Mouse (Mus musculus) kidney, embryonic 16.5 days (tissue): ENCODE data around the gene Hcrtr1. TPM values are rescaled to one million over a fixed set of nuclear protein-coding genes. Genes with fewer than 3 reads are reported as not detected.

Experiments used
- ATAC-seq: fragments of 200-750 bp; cut with Nextera tagmentation; 2 replicates; pipeline ENCODE4 v1.8.0; 2017; ENCODE audit warnings: moderate TSS enrichment; ENCODE audit not compliant: low FRiP score, low TSS enrichment
- H3K27ac ChIP-seq: fragments of 300-500 bp; sonication (generic); 2 replicates; pipeline ENCODE4 v1.5.1; 2014; ENCODE audit warnings: low read length
- H3K27me3 ChIP-seq: fragments of 300-500 bp; sonication (generic); 2 replicates; pipeline ENCODE4 v1.6.1; 2014; ENCODE audit warnings: low read length, control low read depth, mixed read lengths; ENCODE audit not compliant: insufficient read depth
- H3K36me3 ChIP-seq: fragments of 300-500 bp; sonication (generic); 2 replicates; pipeline ENCODE4 v1.6.1; 2014; ENCODE audit warnings: low read length, control low read depth, mixed read lengths; ENCODE audit not compliant: insufficient read depth
- H3K4me1 ChIP-seq: fragments of 300-500 bp; sonication (generic); 2 replicates; pipeline ENCODE4 v1.6.1; 2014; ENCODE audit warnings: low read length, control low read depth, mixed read lengths; ENCODE audit not compliant: insufficient read depth
- H3K4me2 ChIP-seq: fragments of 300-500 bp; sonication (generic); replicated peaks from 2 replicates; pipeline ENCODE4 v1.6.1; 2014; ENCODE audit warnings: low read depth, low read length
- H3K4me3 ChIP-seq: fragments of 300-500 bp; sonication (generic); 2 replicates; pipeline ENCODE4 v1.5.1; 2014; ENCODE audit warnings: mild to moderate bottlenecking, low read length
- H3K9ac ChIP-seq: fragments of 300-500 bp; sonication (generic); replicated peaks from 2 replicates; pipeline ENCODE4 v1.6.1; 2014; ENCODE audit warnings: low read length
- H3K9me3 ChIP-seq: fragments of 300-500 bp; sonication (generic); 2 replicates; pipeline ENCODE4 v1.6.1; 2016; ENCODE audit warnings: low read length, control low read depth
- WGBS: fragments of 180-500 bp; shearing (Covaris S2); extraction: QIAGEN DNeasy Blood & Tissue Kit; methylation state at CpG from one replicate; pipeline ENCODE4 v1.1.7; 2014; 5-methylcytosine and 5-hydroxymethylcytosine counted together
- polyA plus RNA-seq: library from polyadenylated mRNA; unstranded; fragments of >200 nt; fragmentation: Nextera tagmentation; extraction: Ambion mirVana; gene quantifications from 2 replicates; pipeline ENCODE4 v1.2.1, GENCODE M21; 2015

Gene Hcrtr1
- polyA plus RNA-seq, 1 experiment from 2014 or later = 0.19 TPM

GRCm38 (mm10) chr4:130130082-130130481 is 9.1 kb downstream of the Hcrtr1 start:
- H3K27ac ChIP-seq = peak overlapping the region; percentile 61
- H3K9me3 ChIP-seq = no peaks in the 10 kb centered on the region
- 67% methylated on average over 10 of the region's 10 CpGs for whole genome bisulfite sequencing
- H3K4me3 ChIP-seq = no peak overlapping the region
- 0 out of 2 replicates have a peak, but pooled peaks have one; percentile 20 for ATAC-seq
- no peak overlapping the region for H3K9ac ChIP-seq
- peaks cover 11% of the 10 kb centered on the region; the same call in 1 of the 2 replicates for H3K4me1 ChIP-seq
- peaks cover 25% of the 10 kb centered on the region for H3K36me3 ChIP-seq
- no peaks in the 10 kb centered on the region for H3K27me3 ChIP-seq
- no peak overlapping the region for H3K4me2 ChIP-seq

- no peak for ATAC-seq
- no peak overlapping the region for H3K4me3 ChIP-seq
- H3K27me3 ChIP-seq = no peaks in the 10 kb centered on the region
- no peak overlapping the region for H3K27ac ChIP-seq
- no peak overlapping the region for H3K9ac ChIP-seq
- no peaks in the 10 kb centered on the region for H3K9me3 ChIP-seq
- 92% methylated on average over 5 of the region's 5 CpGs for WGBS
- H3K4me2 ChIP-seq = no peak overlapping the region
- peaks cover 35% of the 10 kb centered on the region for H3K36me3 ChIP-seq
- H3K4me1 ChIP-seq = peaks cover 7% of the 10 kb centered on the region; the same call in 1 of the 2 replicates
Observed at GRCm38 (mm10) chr4:130128907-130129306, 10.3 kb downstream of the Hcrtr1 start.

GRCm38 (mm10) chr4:130125935-130126334 is 13.2 kb downstream of the Hcrtr1 start:
- ATAC-seq = no peak
- Histone ChIP-seq H3K9me3 (no peaks in the 10 kb centered on the region), H3K36me3 (peaks cover 52% of the 10 kb centered on the region), H3K27ac (no peak overlapping the region), H3K27me3 (no peaks in the 10 kb centered on the region), H3K4me3 (no peak overlapping the region), H3K9ac (no peak overlapping the region), H3K4me2 (no peak overlapping the region), H3K4me1 (peaks cover 7% of the 10 kb centered on the region; the same call in 1 of the 2 replicates)
- 67% methylated on average over 5 of the region's 5 CpGs for WGBS

GRCm38 (mm10) chr4:130125164-130125563 is 14.0 kb downstream of the Hcrtr1 start:
- Histone ChIP-seq H3K27me3 (no peaks in the 10 kb centered on the region), H3K9me3 (no peaks in the 10 kb centered on the region), H3K4me3 (no peak overlapping the region), H3K4me2 (no peak overlapping the region), H3K36me3 (peaks cover 52% of the 10 kb centered on the region), H3K9ac (no peak overlapping the region), H3K27ac (no peak overlapping the region), H3K4me1 (no peaks in the 10 kb centered on the region)
- no peak for ATAC-seq
- WGBS = 83% methylated on average over 6 of the region's 6 CpGs

- H3K4me1 ChIP-seq = no peaks in the 10 kb centered on the region
- H3K27ac ChIP-seq = no peak overlapping the region
- H3K4me2 ChIP-seq = no peak overlapping the region
- WGBS = 91% methylated on average over 4 of the region's 4 CpGs
- no peaks in the 10 kb centered on the region for H3K9me3 ChIP-seq
- H3K27me3 ChIP-seq = no peaks in the 10 kb centered on the region
- ATAC-seq = no peak
- peaks cover 52% of the 10 kb centered on the region for H3K36me3 ChIP-seq
- no peak overlapping the region for H3K4me3 ChIP-seq
- H3K9ac ChIP-seq = no peak overlapping the region
Observed at GRCm38 (mm10) chr4:130124110-130124509, 15.0 kb downstream of the Hcrtr1 start.

- H3K27me3 ChIP-seq = no peaks in the 10 kb centered on the region
- H3K27ac ChIP-seq = no peak overlapping the region
- ATAC-seq = no peak; the same call in 1 of the 2 replicates
- H3K9me3 ChIP-seq = no peaks in the 10 kb centered on the region
- no peak overlapping the region for H3K4me2 ChIP-seq
- H3K4me1 ChIP-seq = no peaks in the 10 kb centered on the region
- 82% methylated on average over 5 of the region's 5 CpGs for WGBS
- peaks cover 52% of the 10 kb centered on the region for H3K36me3 ChIP-seq
- no peak overlapping the region for H3K4me3 ChIP-seq
- H3K9ac ChIP-seq = no peak overlapping the region
Observed at GRCm38 (mm10) chr4:130123020-130123419, 16.1 kb downstream of the Hcrtr1 start.

GRCm38 (mm10) chr4:130121560-130121959 is 17.6 kb downstream of the Hcrtr1 start:
- Histone ChIP-seq H3K4me3 (no peak overlapping the region), H3K9ac (no peak overlapping the region), H3K4me2 (no peak overlapping the region), H3K36me3 (peaks cover 40% of the 10 kb centered on the region), H3K4me1 (no peaks in the 10 kb centered on the region), H3K27ac (no peak overlapping the region), H3K27me3 (no peaks in the 10 kb centered on the region), H3K9me3 (no peaks in the 10 kb centered on the region)
- peak; percentile 49; the same call in 1 of the 2 replicates for ATAC-seq
- whole genome bisulfite sequencing = 54% methylated on average over 8 of the region's 8 CpGs

- no peak for ATAC-seq
- H3K9me3 ChIP-seq = no peaks in the 10 kb centered on the region
- no peak overlapping the region for H3K4me2 ChIP-seq
- no peaks in the 10 kb centered on the region for H3K4me1 ChIP-seq
- no peak overlapping the region for H3K4me3 ChIP-seq
- WGBS = 84% methylated on average over 4 of the region's 4 CpGs
- no peak overlapping the region for H3K27ac ChIP-seq
- H3K27me3 ChIP-seq = no peaks in the 10 kb centered on the region
- peaks cover 34% of the 10 kb centered on the region for H3K36me3 ChIP-seq
- no peak overlapping the region for H3K9ac ChIP-seq
Observed at GRCm38 (mm10) chr4:130120752-130121151, 18.4 kb downstream of the Hcrtr1 start.

GRCm38 (mm10) chr4:130112732-130113131 is 26.4 kb downstream of the Hcrtr1 start:
- peaks cover 8% of the 10 kb centered on the region for H3K4me1 ChIP-seq
- no peaks in the 10 kb centered on the region for H3K27me3 ChIP-seq
- peaks cover 4% of the 10 kb centered on the region; the same call in 1 of the 2 replicates for H3K36me3 ChIP-seq
- no peak overlapping the region for H3K27ac ChIP-seq
- ATAC-seq = no peak
- WGBS = 97% methylated on average over 1 of the region's 1 CpGs
- H3K9me3 ChIP-seq = no peaks in the 10 kb centered on the region
- H3K4me2 ChIP-seq = no peak overlapping the region
- H3K4me3 ChIP-seq = no peak overlapping the region
- H3K9ac ChIP-seq = no peak overlapping the region

GRCm38 (mm10) chr4:130112299-130112698 is 26.9 kb downstream of the Hcrtr1 start:
- 75% methylated on average over 7 of the region's 7 CpGs for WGBS

More at GRCm38 (mm10) chr4:130112299-130112698, 26.9 kb downstream of the Hcrtr1 start:
- ATAC-seq = no peak
- no peak overlapping the region for H3K9ac ChIP-seq
- no peak overlapping the region for H3K27ac ChIP-seq
- H3K27me3 ChIP-seq = no peaks in the 10 kb centered on the region
- peaks cover 4% of the 10 kb centered on the region; the same call in 1 of the 2 replicates for H3K36me3 ChIP-seq
- H3K4me1 ChIP-seq = peaks cover 8% of the 10 kb centered on the region
- H3K9me3 ChIP-seq = no peaks in the 10 kb centered on the region
- no peak overlapping the region for H3K4me2 ChIP-seq
- no peak overlapping the region for H3K4me3 ChIP-seq
